Mouse (Mus musculus): ENCODE data around the gene Rgs6. TPM values are rescaled to one million over a fixed set of nuclear protein-coding genes. Genes with fewer than 3 reads are reported as not detected.

Rgs6 gene
- polyA plus RNA-seq, 1 experiment, result 0.58 TPM

GRCm38 (mm10) chr12:83180561-83180960 is 592.5 kb downstream of the Rgs6 start:
- Histone ChIP-seq H3K9ac (ENCODE audit: low read depth, poor library complexity, severe bottlenecking) (no peak overlapping the region), H3K4me1 (ENCODE audit: control insufficient read depth, insufficient read depth, low read length) (no peaks in the 10 kb centered on the region), H3K36me3 (ENCODE audit: control insufficient read depth, insufficient read depth, low read length, poor library complexity, severe bottlenecking) (no peaks in the 10 kb centered on the region), H3K27ac (ENCODE audit: insufficient read depth, low read length) (no peak overlapping the region), H3K27me3 (ENCODE audit: control insufficient read depth, insufficient read depth, low read length, poor library complexity, severe bottlenecking) (no peaks in the 10 kb centered on the region), H3K4me3 (ENCODE audit: low read depth, low read length) (no peak overlapping the region), H3K9me3 (replicated peaks; ENCODE audit: control insufficient read depth, insufficient read depth, low read length, poor library complexity, severe bottlenecking) (no peaks in the 10 kb centered on the region)
- TF ChIP-seq POLR2A (IDR thresholded peaks at IDR 0.05; ENCODE audit: insufficient read depth, low read length), result no peak
- no peak for TF ChIP-seq EP300 (IDR thresholded peaks at IDR 0.05; ENCODE audit: insufficient read depth, low read depth, low read length)

GRCm38 (mm10) chr12:83201674-83202073 is 613.6 kb downstream of the Rgs6 start:
- no peaks in the 10 kb centered on the region for H3K36me3 ChIP-seq (ENCODE audit: control insufficient read depth, insufficient read depth, low read length, poor library complexity, severe bottlenecking)
- H3K27me3 ChIP-seq (ENCODE audit: control insufficient read depth, insufficient read depth, low read length, poor library complexity, severe bottlenecking), result no peaks in the 10 kb centered on the region
- H3K9ac ChIP-seq (ENCODE audit: low read depth, poor library complexity, severe bottlenecking), result no peak overlapping the region
- H3K4me1 ChIP-seq (ENCODE audit: control insufficient read depth, insufficient read depth, low read length), result no peaks in the 10 kb centered on the region
- no peak for TF ChIP-seq EP300 (IDR thresholded peaks at IDR 0.05; ENCODE audit: insufficient read depth, low read depth, low read length)
- no peak for TF ChIP-seq CTCF (IDR thresholded peaks at IDR 0.05; ENCODE audit: low read depth, low read length)
- TF ChIP-seq POLR2A (IDR thresholded peaks at IDR 0.05; ENCODE audit: insufficient read depth, low read length), result no peak
- no peaks in the 10 kb centered on the region for H3K9me3 ChIP-seq (replicated peaks; ENCODE audit: control insufficient read depth, insufficient read depth, low read length, poor library complexity, severe bottlenecking)
- H3K27ac ChIP-seq (ENCODE audit: insufficient read depth, low read length), result no peak overlapping the region
- no peak overlapping the region for H3K4me3 ChIP-seq (ENCODE audit: low read depth, low read length)

- Histone ChIP-seq H3K9ac (ENCODE audit: low read depth, poor library complexity, severe bottlenecking) (no peak overlapping the region), H3K9me3 (replicated peaks; ENCODE audit: control insufficient read depth, insufficient read depth, low read length, poor library complexity, severe bottlenecking) (no peaks in the 10 kb centered on the region), H3K27me3 (ENCODE audit: control insufficient read depth, insufficient read depth, low read length, poor library complexity, severe bottlenecking) (no peaks in the 10 kb centered on the region), H3K36me3 (ENCODE audit: control insufficient read depth, insufficient read depth, low read length, poor library complexity, severe bottlenecking) (no peaks in the 10 kb centered on the region), H3K4me1 (ENCODE audit: control insufficient read depth, insufficient read depth, low read length) (no peaks in the 10 kb centered on the region), H3K4me3 (ENCODE audit: low read depth, low read length) (no peak overlapping the region), H3K27ac (ENCODE audit: insufficient read depth, low read length) (no peak overlapping the region)
- TF ChIP-seq CTCF (IDR thresholded peaks at IDR 0.05; ENCODE audit: low read depth, low read length), result no peak
- TF ChIP-seq EP300 (IDR thresholded peaks at IDR 0.05; ENCODE audit: insufficient read depth, low read depth, low read length), result no peak
- no peak for TF ChIP-seq POLR2A (IDR thresholded peaks at IDR 0.05; ENCODE audit: insufficient read depth, low read length)
Measured at GRCm38 (mm10) chr12:83204361-83204760, 616.3 kb downstream of the Rgs6 start.

GRCm38 (mm10) chr12:83206866-83207265 is 618.8 kb downstream of the Rgs6 start:
- H3K4me1 ChIP-seq (ENCODE audit: control insufficient read depth, insufficient read depth, low read length), result peaks cover 9% of the 10 kb centered on the region

GRCm38 (mm10) chr12:83207481-83207880 is 619.4 kb downstream of the Rgs6 start:
- H3K9me3 ChIP-seq (replicated peaks; ENCODE audit: control insufficient read depth, insufficient read depth, low read length, poor library complexity, severe bottlenecking), result no peaks in the 10 kb centered on the region
- H3K27me3 ChIP-seq (ENCODE audit: control insufficient read depth, insufficient read depth, low read length, poor library complexity, severe bottlenecking), result no peaks in the 10 kb centered on the region
- H3K9ac ChIP-seq (ENCODE audit: low read depth, poor library complexity, severe bottlenecking), result no peak overlapping the region
- TF ChIP-seq EP300 (IDR thresholded peaks at IDR 0.05; ENCODE audit: insufficient read depth, low read depth, low read length) (no peak), POLR2A (IDR thresholded peaks at IDR 0.05; ENCODE audit: insufficient read depth, low read length) (no peak), CTCF (IDR thresholded peaks at IDR 0.05; ENCODE audit: low read depth, low read length) (no peak)
- H3K4me3 ChIP-seq (ENCODE audit: low read depth, low read length), result no peak overlapping the region
- H3K36me3 ChIP-seq (ENCODE audit: control insufficient read depth, insufficient read depth, low read length, poor library complexity, severe bottlenecking), result no peaks in the 10 kb centered on the region
- no peak overlapping the region for H3K27ac ChIP-seq (ENCODE audit: insufficient read depth, low read length)
- peaks cover 9% of the 10 kb centered on the region for H3K4me1 ChIP-seq (ENCODE audit: control insufficient read depth, insufficient read depth, low read length)

More at GRCm38 (mm10) chr12:83206866-83207265, 618.8 kb downstream of the Rgs6 start:
- H3K36me3 ChIP-seq (ENCODE audit: control insufficient read depth, insufficient read depth, low read length, poor library complexity, severe bottlenecking), result no peaks in the 10 kb centered on the region
- H3K27me3 ChIP-seq (ENCODE audit: control insufficient read depth, insufficient read depth, low read length, poor library complexity, severe bottlenecking), result no peaks in the 10 kb centered on the region
- no peak overlapping the region for H3K27ac ChIP-seq (ENCODE audit: insufficient read depth, low read length)
- H3K9me3 ChIP-seq (replicated peaks; ENCODE audit: control insufficient read depth, insufficient read depth, low read length, poor library complexity, severe bottlenecking), result no peaks in the 10 kb centered on the region
- H3K4me3 ChIP-seq (ENCODE audit: low read depth, low read length), result no peak overlapping the region
- TF ChIP-seq CTCF (IDR thresholded peaks at IDR 0.05; ENCODE audit: low read depth, low read length), result no peak
- no peak for TF ChIP-seq EP300 (IDR thresholded peaks at IDR 0.05; ENCODE audit: insufficient read depth, low read depth, low read length)
- no peak for TF ChIP-seq POLR2A (IDR thresholded peaks at IDR 0.05; ENCODE audit: insufficient read depth, low read length)
- no peak overlapping the region for H3K9ac ChIP-seq (ENCODE audit: low read depth, poor library complexity, severe bottlenecking)

GRCm38 (mm10) chr12:83208011-83208410 is 619.9 kb downstream of the Rgs6 start:
- Histone ChIP-seq H3K4me1 (ENCODE audit: control insufficient read depth, insufficient read depth, low read length) (peaks cover 9% of the 10 kb centered on the region), H3K36me3 (ENCODE audit: control insufficient read depth, insufficient read depth, low read length, poor library complexity, severe bottlenecking) (no peaks in the 10 kb centered on the region), H3K9ac (ENCODE audit: low read depth, poor library complexity, severe bottlenecking) (no peak overlapping the region), H3K27me3 (ENCODE audit: control insufficient read depth, insufficient read depth, low read length, poor library complexity, severe bottlenecking) (no peaks in the 10 kb centered on the region), H3K4me3 (ENCODE audit: low read depth, low read length) (no peak overlapping the region), H3K27ac (ENCODE audit: insufficient read depth, low read length) (no peak overlapping the region), H3K9me3 (replicated peaks; ENCODE audit: control insufficient read depth, insufficient read depth, low read length, poor library complexity, severe bottlenecking) (no peaks in the 10 kb centered on the region)
- TF ChIP-seq POLR2A (IDR thresholded peaks at IDR 0.05; ENCODE audit: insufficient read depth, low read length) (no peak), CTCF (IDR thresholded peaks at IDR 0.05; ENCODE audit: low read depth, low read length) (no peak), EP300 (IDR thresholded peaks at IDR 0.05; ENCODE audit: insufficient read depth, low read depth, low read length) (no peak)

Data from ES-Bruce4 (cell line).